Mouse (Mus musculus): ENCODE measurements around the gene Cacna1e. TPM values are rescaled to one million over a fixed set of nuclear protein-coding genes. Genes with fewer than 3 reads are reported as not detected.
A peak's percentile ranks its signal among the peaks of the same experiment; 100 is the strongest.

The Cacna1e gene
- total and polyA plus RNA-seq, 2 experiments = 0.09 TPM

DNA sequence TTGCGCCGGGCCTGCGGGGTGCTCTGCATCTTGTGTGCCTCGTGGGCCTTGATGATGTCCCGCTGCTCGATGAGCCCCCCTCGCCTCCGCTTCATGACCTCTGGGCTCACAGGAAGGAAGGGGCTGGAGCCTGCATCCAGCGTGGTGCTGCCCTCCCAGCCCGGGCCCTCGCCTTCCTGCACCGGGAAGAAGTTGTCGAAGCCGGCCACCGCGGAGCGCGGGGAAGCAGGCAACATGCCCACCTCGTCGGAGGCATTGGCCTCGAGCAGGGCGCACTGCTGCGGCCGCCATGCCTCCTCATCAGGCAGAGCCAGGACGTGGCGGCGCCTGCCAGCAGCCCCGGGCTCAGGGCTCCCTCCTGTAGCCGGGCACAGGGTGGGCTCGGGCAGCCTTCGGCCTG, 85.0 kb downstream of the Cacna1e start:
- Histone ChIP-seq H3K4me3 (ENCODE audit: insufficient read depth, low read depth, low read length) (no peak overlapping the region), H3K9ac (ENCODE audit: low read depth, low read length) (no peak overlapping the region), H3K27ac (replicated peaks; ENCODE audit: insufficient read depth, low read depth, low read length) (no peak overlapping the region), H3K36me3 (ENCODE audit: control insufficient read depth, insufficient read depth, low read length) (no peaks in the 10 kb centered on the region), H3K27me3 (ENCODE audit: control insufficient read depth, insufficient read depth, low read length) (no peaks in the 10 kb centered on the region), H3K4me1 (ENCODE audit: control insufficient read depth, insufficient read depth, low read length) (no peaks in the 10 kb centered on the region), H3K79me2 (ENCODE audit: control insufficient read depth, insufficient read depth, low read length) (no peaks in the 10 kb centered on the region)
- DNase-seq (ENCODE audit: extremely low read depth, low read depth, low spot score) = no peak
- WGBS = 70% methylated on average over 31 of the region's 31 CpGs
- TF ChIP-seq POLR2A (IDR thresholded peaks at IDR 0.05; ENCODE audit: extremely low read depth, insufficient read depth, low read length) = no peak
- TF ChIP-seq CTCF (IDR thresholded peaks at IDR 0.05; ENCODE audit: low read depth, low read length) = no peak

DNA sequence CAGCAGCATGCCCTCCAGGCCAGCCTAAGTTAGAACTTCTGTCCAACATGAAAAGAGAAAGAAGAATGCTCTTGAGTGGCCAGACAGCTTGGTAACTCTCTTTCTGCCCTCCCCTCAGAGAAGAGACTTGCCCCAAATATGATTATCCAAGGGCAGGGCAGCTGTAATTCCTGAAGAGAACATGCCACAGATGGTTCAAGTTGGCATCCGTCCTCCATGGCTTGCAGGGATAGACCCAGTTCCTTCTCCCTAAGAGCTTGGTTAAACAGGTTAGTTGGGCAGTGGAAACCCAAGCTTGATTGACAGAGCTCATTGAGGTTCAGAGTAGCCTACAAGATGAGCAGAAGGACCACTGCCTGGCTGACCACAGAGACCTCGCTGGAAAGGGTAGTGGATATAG, 85.5 kb downstream of the Cacna1e start:
- TF ChIP-seq CTCF (IDR thresholded peaks at IDR 0.05; ENCODE audit: low read depth, low read length) (no peak), POLR2A (IDR thresholded peaks at IDR 0.05; ENCODE audit: extremely low read depth, insufficient read depth, low read length) (no peak)
- Histone ChIP-seq H3K4me1 (ENCODE audit: control insufficient read depth, insufficient read depth, low read length) (no peaks in the 10 kb centered on the region), H3K27ac (replicated peaks; ENCODE audit: insufficient read depth, low read depth, low read length) (no peak overlapping the region), H3K27me3 (ENCODE audit: control insufficient read depth, insufficient read depth, low read length) (no peaks in the 10 kb centered on the region), H3K9ac (ENCODE audit: low read depth, low read length) (no peak overlapping the region), H3K36me3 (ENCODE audit: control insufficient read depth, insufficient read depth, low read length) (no peaks in the 10 kb centered on the region), H3K4me3 (ENCODE audit: insufficient read depth, low read depth, low read length) (no peak overlapping the region), H3K79me2 (ENCODE audit: control insufficient read depth, insufficient read depth, low read length) (no peaks in the 10 kb centered on the region)
- WGBS = 63% methylated on average over 2 of the region's 2 CpGs
- no peak for DNase-seq (ENCODE audit: extremely low read depth, low read depth, low spot score)

GRCm38 (mm10) chr1:154796685-154797084, 87.6 kb downstream of the Cacna1e start:
- no peak for DNase-seq (ENCODE audit: extremely low read depth, low read depth, low spot score)
- no peaks in the 10 kb centered on the region for H3K79me2 ChIP-seq (ENCODE audit: control insufficient read depth, insufficient read depth, low read length)
- no peaks in the 10 kb centered on the region for H3K36me3 ChIP-seq (ENCODE audit: control insufficient read depth, insufficient read depth, low read length)

DNA sequence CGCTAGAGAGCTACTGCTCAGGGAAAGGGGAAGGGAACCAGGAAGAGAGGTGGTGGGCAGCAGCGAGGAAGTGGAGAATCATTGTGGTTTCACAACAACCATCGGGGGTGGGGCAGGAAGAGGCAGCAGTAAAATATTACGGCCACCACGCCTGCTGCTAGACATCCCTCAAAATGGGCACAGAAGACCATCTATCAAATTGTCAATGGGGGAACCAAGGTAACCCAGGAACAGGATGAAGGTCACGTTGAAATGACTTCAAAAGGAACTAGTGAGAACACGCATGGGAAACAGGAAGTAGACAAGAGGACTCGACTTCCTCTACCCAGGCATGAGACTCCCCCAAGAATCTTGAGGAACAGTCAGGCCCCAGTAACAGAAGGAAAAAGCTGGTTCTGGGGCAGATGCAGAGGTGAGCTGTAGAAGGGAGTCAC, 89.8 kb downstream of the Cacna1e start:
- H3K36me3 ChIP-seq (ENCODE audit: control insufficient read depth, insufficient read depth, low read length) = no peaks in the 10 kb centered on the region
- WGBS = 74% methylated on average over 8 of the region's 8 CpGs
- no peak overlapping the region for H3K27ac ChIP-seq (replicated peaks; ENCODE audit: insufficient read depth, low read depth, low read length)
- H3K4me3 ChIP-seq (ENCODE audit: insufficient read depth, low read depth, low read length) = no peak overlapping the region
- no peaks in the 10 kb centered on the region for H3K79me2 ChIP-seq (ENCODE audit: control insufficient read depth, insufficient read depth, low read length)
- 0 out of 2 replicates have a peak, but pooled peaks cover 2% of the 10 kb centered on the region for H3K4me1 ChIP-seq (ENCODE audit: control insufficient read depth, insufficient read depth, low read length)
- H3K9ac ChIP-seq (ENCODE audit: low read depth, low read length) = no peak overlapping the region
- peak; percentile 3 for DNase-seq (ENCODE audit: extremely low read depth, low read depth, low spot score)
- no peak for TF ChIP-seq CTCF (IDR thresholded peaks at IDR 0.05; ENCODE audit: low read depth, low read length)
- TF ChIP-seq POLR2A (IDR thresholded peaks at IDR 0.05; ENCODE audit: extremely low read depth, insufficient read depth, low read length) = no peak
- no peaks in the 10 kb centered on the region for H3K27me3 ChIP-seq (ENCODE audit: control insufficient read depth, insufficient read depth, low read length)

More at GRCm38 (mm10) chr1:154796685-154797084, 87.6 kb downstream of the Cacna1e start:
- H3K9ac ChIP-seq (ENCODE audit: low read depth, low read length) = no peak overlapping the region
- TF ChIP-seq CTCF (IDR thresholded peaks at IDR 0.05; ENCODE audit: low read depth, low read length) (peak; percentile 33; the same call in 1 of the 2 replicates), POLR2A (IDR thresholded peaks at IDR 0.05; ENCODE audit: extremely low read depth, insufficient read depth, low read length) (no peak)
- H3K27ac ChIP-seq (replicated peaks; ENCODE audit: insufficient read depth, low read depth, low read length) = no peak overlapping the region
- H3K4me3 ChIP-seq (ENCODE audit: insufficient read depth, low read depth, low read length) = no peak overlapping the region
- WGBS = 58% methylated on average over 2 of the region's 2 CpGs
- no peaks in the 10 kb centered on the region for H3K4me1 ChIP-seq (ENCODE audit: control insufficient read depth, insufficient read depth, low read length)
- H3K27me3 ChIP-seq (ENCODE audit: control insufficient read depth, insufficient read depth, low read length) = no peaks in the 10 kb centered on the region

DNA sequence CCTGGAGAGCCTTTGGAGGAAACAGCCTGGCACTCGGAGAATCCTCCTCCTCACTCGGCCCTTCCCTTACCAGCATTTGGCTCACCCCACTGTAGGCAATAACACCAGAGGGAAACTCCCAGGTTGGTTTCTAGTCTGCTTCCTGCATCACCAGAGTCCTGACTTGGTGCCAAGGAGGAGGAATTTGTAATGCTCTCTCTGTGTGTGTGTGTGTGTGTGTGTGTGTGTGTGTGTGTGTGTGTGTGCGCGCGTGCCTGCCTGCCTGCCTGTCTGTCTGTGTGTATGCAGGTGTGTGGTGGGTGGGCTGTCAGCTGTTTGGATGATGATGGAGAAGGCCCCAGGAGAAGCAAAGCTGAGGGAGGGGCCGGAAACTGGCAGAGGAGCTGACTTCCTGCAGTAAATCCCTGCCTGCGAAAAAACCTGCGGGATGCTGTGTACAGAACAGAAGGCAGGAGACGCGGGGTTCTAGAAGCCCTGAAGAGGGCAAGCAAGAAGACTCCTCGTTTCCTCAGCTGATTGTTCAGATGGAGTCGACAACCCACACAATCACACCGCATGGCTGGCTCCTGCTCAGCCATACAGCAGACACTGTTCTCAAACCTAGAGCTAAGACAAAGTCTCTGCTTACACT, 92.6 kb downstream of the Cacna1e start:
- Histone ChIP-seq H3K9ac (ENCODE audit: low read depth, low read length) (no peak overlapping the region), H3K79me2 (ENCODE audit: control insufficient read depth, insufficient read depth, low read length) (no peaks in the 10 kb centered on the region), H3K27me3 (ENCODE audit: control insufficient read depth, insufficient read depth, low read length) (no peaks in the 10 kb centered on the region), H3K4me1 (ENCODE audit: control insufficient read depth, insufficient read depth, low read length) (0 out of 2 replicates have a peak, but pooled peaks cover 2% of the 10 kb centered on the region), H3K36me3 (ENCODE audit: control insufficient read depth, insufficient read depth, low read length) (no peaks in the 10 kb centered on the region), H3K27ac (replicated peaks; ENCODE audit: insufficient read depth, low read depth, low read length) (no peak overlapping the region), H3K4me3 (ENCODE audit: insufficient read depth, low read depth, low read length) (no peak overlapping the region)
- no peak for DNase-seq (ENCODE audit: extremely low read depth, low read depth, low spot score)
- 55% methylated on average over 13 of the region's 13 CpGs for WGBS
- TF ChIP-seq CTCF (IDR thresholded peaks at IDR 0.05; ENCODE audit: low read depth, low read length) = no peak
- no peak for TF ChIP-seq POLR2A (IDR thresholded peaks at IDR 0.05; ENCODE audit: extremely low read depth, insufficient read depth, low read length)

GRCm38 (mm10) chr1:154788491-154788890, 95.8 kb downstream of the Cacna1e start:
- TF ChIP-seq POLR2A (IDR thresholded peaks at IDR 0.05; ENCODE audit: extremely low read depth, insufficient read depth, low read length) = no peak
- no peak for TF ChIP-seq CTCF (IDR thresholded peaks at IDR 0.05; ENCODE audit: low read depth, low read length)
- WGBS = 80% methylated on average over 4 of the region's 4 CpGs
- peaks cover 3% of the 10 kb centered on the region; the same call in 1 of the 2 replicates for H3K4me1 ChIP-seq (ENCODE audit: control insufficient read depth, insufficient read depth, low read length)

More at GRCm38 (mm10) chr1:154788491-154788890, 95.8 kb downstream of the Cacna1e start:
- no peak for DNase-seq (ENCODE audit: extremely low read depth, low read depth, low spot score)
- Histone ChIP-seq H3K27me3 (ENCODE audit: control insufficient read depth, insufficient read depth, low read length) (no peaks in the 10 kb centered on the region), H3K79me2 (ENCODE audit: control insufficient read depth, insufficient read depth, low read length) (no peaks in the 10 kb centered on the region), H3K4me3 (ENCODE audit: insufficient read depth, low read depth, low read length) (no peak overlapping the region), H3K27ac (replicated peaks; ENCODE audit: insufficient read depth, low read depth, low read length) (no peak overlapping the region), H3K36me3 (ENCODE audit: control insufficient read depth, insufficient read depth, low read length) (no peaks in the 10 kb centered on the region), H3K9ac (ENCODE audit: low read depth, low read length) (no peak overlapping the region)
